Mouse (Mus musculus) heart, adult 2 months (tissue): ENCODE results near the gene Ap1s1. TPM values are rescaled to one million over a fixed set of nuclear protein-coding genes. Genes with fewer than 3 reads are reported as not detected.

Source experiments
- DNase-seq, 2 experiments: peaks; one replicate each; pipeline ENCODE4 v3.0.0; 2021
- H3K27ac ChIP-seq: fragments of 200-600 bp; 2 replicates; pipeline ENCODE4 v1.8.1; 2022
- H3K27me3 ChIP-seq: fragments of 200-500 bp; 2 replicates; pipeline ENCODE4 v1.6.1; 2012; ENCODE audit warnings: mild to moderate bottlenecking, low read length, inconsistent platforms, mixed read lengths; ENCODE audit not compliant: control insufficient read depth, insufficient read depth
- H3K36me3 ChIP-seq: fragments of 200-500 bp; 2 replicates; pipeline ENCODE4 v1.6.1; 2012; ENCODE audit warnings: low read length, inconsistent platforms; ENCODE audit not compliant: control insufficient read depth, insufficient read depth
- H3K4me1 ChIP-seq: fragments of 200-500 bp; 2 replicates; pipeline ENCODE4 v1.6.1; 2011; ENCODE audit warnings: low read length; ENCODE audit not compliant: control insufficient read depth, insufficient read depth
- H3K4me3 ChIP-seq: fragments of 200-600 bp; 2 replicates; pipeline ENCODE4 v1.8.1; 2022
- H3K79me2 ChIP-seq: fragments of 200-500 bp; replicated peaks from 2 replicates; pipeline ENCODE4 v1.6.1; 2012; ENCODE audit warnings: mild to moderate bottlenecking, inconsistent platforms, low read length, moderate library complexity, mixed read lengths; ENCODE audit not compliant: control insufficient read depth, insufficient read depth
- H3K9ac ChIP-seq: fragments of 200-500 bp; 2 replicates; pipeline ENCODE4 v1.6.1; 2012; ENCODE audit warnings: low read depth, mild to moderate bottlenecking, control low read depth, inconsistent platforms, low read length, mixed read lengths
- CTCF ChIP-seq: fragments of 200-600 bp; IDR thresholded peaks from 2 replicates; pipeline ENCODE4 v1.8.1; 2022; ENCODE audit warnings: antibody characterized with exemption, mild to moderate bottlenecking, moderate library complexity
- EP300 ChIP-seq: fragments of 200-500 bp; IDR thresholded peaks from 2 replicates; pipeline ENCODE4 v1.6.1; 2011; ENCODE audit warnings: low read depth, low read length, control low read depth; ENCODE audit not compliant: insufficient read depth
- POLR2A ChIP-seq: fragments of 200-500 bp; IDR thresholded peaks from 2 replicates; pipeline ENCODE4 v1.6.1; 2011; ENCODE audit warnings: mild to moderate bottlenecking, low read depth, low read length, control low read depth; ENCODE audit not compliant: insufficient read depth
- WGBS: fragments of 180-500 bp; shearing (Covaris S2); methylation state at CpG from one replicate; pipeline ENCODE4 v1.1.7; 2018; 5-methylcytosine and 5-hydroxymethylcytosine counted together
- intact Hi-C: fragments of 180-260 bp; cut with DNase I; formaldehyde crosslinking; loops from one replicate; pipeline ENCODE4 v1.15.1; 2025
- polyA plus RNA-seq: library from polyadenylated mRNA; depleted of rRNA; stranded (reverse); fragments of >200 nt; gene quantifications from 2 replicates; pipeline ENCODE4 v1.2.3, GENCODE M21; 2012
- total RNA-seq, 2 experiments: library from RNA; stranded (reverse); gene quantifications; 2 replicates each; pipeline ENCODE4 v1.2.3; 2021

The Ap1s1 gene
- total and polyA plus RNA-seq, 3 experiments, result 23.4 to 36.8 (median 33.9) TPM

GRCm38 (mm10) chr5:137009988-137010387 lies 35.9 kb downstream of the Ap1s1 start:
- no peak overlapping the region for H3K27ac ChIP-seq
- H3K79me2 ChIP-seq, result no peaks in the 10 kb centered on the region
- H3K36me3 ChIP-seq, result no peaks in the 10 kb centered on the region
- peak; percentile 83 for TF ChIP-seq CTCF
- no peak for TF ChIP-seq POLR2A
- H3K4me1 ChIP-seq, result no peaks in the 10 kb centered on the region
- no peaks in the 10 kb centered on the region for H3K27me3 ChIP-seq
- DNase-seq, result peak in 1 of 2 experiments; percentile 39
- 19% methylated on average over 3 of the region's 3 CpGs for WGBS
- intact Hi-C loops, result no loop called here
- H3K9ac ChIP-seq, result no peak overlapping the region
- no peak overlapping the region for H3K4me3 ChIP-seq

GRCm38 (mm10) chr5:137007276-137007675 lies 38.7 kb downstream of the Ap1s1 start:
- DNase-seq, result no peak
- Histone ChIP-seq H3K36me3 (no peaks in the 10 kb centered on the region), H3K4me3 (no peak overlapping the region), H3K4me1 (no peaks in the 10 kb centered on the region), H3K27me3 (no peaks in the 10 kb centered on the region), H3K27ac (no peak overlapping the region), H3K9ac (no peak overlapping the region), H3K79me2 (no peaks in the 10 kb centered on the region)
- intact Hi-C loops, result no loop called here
- TF ChIP-seq POLR2A, result no peak
- TF ChIP-seq EP300, result no peak
- TF ChIP-seq CTCF, result no peak
- 30% methylated on average over 8 of the region's 8 CpGs for WGBS

GRCm38 (mm10) chr5:137000612-137001011 lies 45.3 kb downstream of the Ap1s1 start:
- 86% methylated on average over 2 of the region's 2 CpGs for WGBS
- no peaks in the 10 kb centered on the region for H3K4me1 ChIP-seq
- intact Hi-C loops, result no loop called here

GRCm38 (mm10) chr5:136999449-136999848 lies 46.5 kb downstream of the Ap1s1 start:
- Histone ChIP-seq H3K79me2 (no peaks in the 10 kb centered on the region), H3K36me3 (no peaks in the 10 kb centered on the region), H3K27me3 (no peaks in the 10 kb centered on the region), H3K4me1 (no peaks in the 10 kb centered on the region), H3K9ac (no peak overlapping the region), H3K27ac (no peak overlapping the region), H3K4me3 (no peak overlapping the region)
- DNase-seq, result no peak
- intact Hi-C loops, result no loop called here
- TF ChIP-seq POLR2A, result no peak
- no peak for TF ChIP-seq CTCF
- TF ChIP-seq EP300, result no peak
- WGBS, result 66% methylated on average over 5 of the region's 5 CpGs

More at GRCm38 (mm10) chr5:137000612-137001011, 45.3 kb downstream of the Ap1s1 start:
- no peak overlapping the region for H3K27ac ChIP-seq
- no peak overlapping the region for H3K4me3 ChIP-seq
- no peak for TF ChIP-seq CTCF
- TF ChIP-seq EP300, result no peak
- no peak for TF ChIP-seq POLR2A
- DNase-seq, result no peak
- no peaks in the 10 kb centered on the region for H3K36me3 ChIP-seq
- no peaks in the 10 kb centered on the region for H3K79me2 ChIP-seq
- no peaks in the 10 kb centered on the region for H3K27me3 ChIP-seq
- H3K9ac ChIP-seq, result no peak overlapping the region

GRCm38 (mm10) chr5:136989801-136990200 lies 56.1 kb downstream of the Ap1s1 start:
- Histone ChIP-seq H3K79me2 (no peaks in the 10 kb centered on the region; the same call in 1 of the 2 replicates), H3K4me1 (no peaks in the 10 kb centered on the region), H3K27ac (no peak overlapping the region), H3K4me3 (no peak overlapping the region), H3K27me3 (no peaks in the 10 kb centered on the region), H3K36me3 (no peaks in the 10 kb centered on the region), H3K9ac (no peak overlapping the region)
- TF ChIP-seq CTCF, result no peak
- TF ChIP-seq EP300, result no peak
- intact Hi-C loops, result loop anchor here (5.0 to 10.0 kb wide), 2 partner anchors 348 to 795 kb away; partner anchors contain the start of genes Mepce and Zcwpw1
- WGBS, result 69% methylated on average over 6 of the region's 6 CpGs
- peak in 1 of 2 experiments; percentile 34 for DNase-seq

GRCm38 (mm10) chr5:136988420-136988819 lies 57.5 kb downstream of the Ap1s1 start:
- H3K9ac ChIP-seq, result no peak overlapping the region
- TF ChIP-seq POLR2A (no peak), EP300 (no peak), CTCF (no peak)
- H3K27me3 ChIP-seq, result no peaks in the 10 kb centered on the region
- H3K4me3 ChIP-seq, result no peak overlapping the region
- H3K4me1 ChIP-seq, result no peaks in the 10 kb centered on the region
- peak; percentile 48 to 58 for DNase-seq
- H3K79me2 ChIP-seq, result no peaks in the 10 kb centered on the region; the same call in 1 of the 2 replicates
- no peaks in the 10 kb centered on the region for H3K36me3 ChIP-seq
- WGBS, result 61% methylated on average over 7 of the region's 7 CpGs
- H3K27ac ChIP-seq, result no peak overlapping the region
- intact Hi-C loops, result loop anchor here (5.0 to 10.0 kb wide), 2 partner anchors 349 to 796 kb away; partner anchors contain the start of genes Mepce and Zcwpw1
